Mouse (Mus musculus): ENCODE data around the gene Iqcm. TPM values are rescaled to one million over a fixed set of nuclear protein-coding genes. Genes with fewer than 3 reads are reported as not detected.

Iqcm gene
- polyA plus RNA-seq, 1 experiment from 2014 or later = not detected

DNA sequence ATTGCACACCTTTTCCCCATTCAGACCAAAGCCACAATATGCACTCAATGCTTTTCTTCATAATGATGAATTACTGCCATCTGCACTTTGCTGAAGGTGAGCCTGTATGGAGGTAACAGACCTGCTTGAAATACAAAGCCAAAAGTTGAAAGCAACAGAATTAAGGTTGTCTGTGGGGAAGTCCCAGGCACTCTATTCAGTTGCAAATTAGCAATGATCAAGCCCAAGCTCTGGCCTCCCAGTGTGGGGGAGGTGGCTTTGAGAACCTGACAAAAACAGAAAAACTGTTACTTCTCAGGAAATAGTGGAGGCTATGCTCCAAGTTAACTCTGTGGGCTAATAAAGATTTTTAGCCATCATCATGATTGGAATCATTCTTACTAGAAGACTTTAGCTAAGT, 307.1 kb downstream of the Iqcm start:
- no peak overlapping the region for H3K4me3 ChIP-seq (replicated peaks)
- no peak overlapping the region for H3K9ac ChIP-seq
- no peaks in the 10 kb centered on the region for H3K9me3 ChIP-seq (replicated peaks)
- DNase-seq (no peak), ATAC-seq (ENCODE audit: low read depth) (no peak)
- no peak overlapping the region for H3K4me2 ChIP-seq
- H3K27me3 ChIP-seq = no peaks in the 10 kb centered on the region
- H3K4me1 ChIP-seq (replicated peaks) = no peaks in the 10 kb centered on the region
- H3K27ac ChIP-seq = no peak overlapping the region
- H3K36me3 ChIP-seq = no peaks in the 10 kb centered on the region

DNA sequence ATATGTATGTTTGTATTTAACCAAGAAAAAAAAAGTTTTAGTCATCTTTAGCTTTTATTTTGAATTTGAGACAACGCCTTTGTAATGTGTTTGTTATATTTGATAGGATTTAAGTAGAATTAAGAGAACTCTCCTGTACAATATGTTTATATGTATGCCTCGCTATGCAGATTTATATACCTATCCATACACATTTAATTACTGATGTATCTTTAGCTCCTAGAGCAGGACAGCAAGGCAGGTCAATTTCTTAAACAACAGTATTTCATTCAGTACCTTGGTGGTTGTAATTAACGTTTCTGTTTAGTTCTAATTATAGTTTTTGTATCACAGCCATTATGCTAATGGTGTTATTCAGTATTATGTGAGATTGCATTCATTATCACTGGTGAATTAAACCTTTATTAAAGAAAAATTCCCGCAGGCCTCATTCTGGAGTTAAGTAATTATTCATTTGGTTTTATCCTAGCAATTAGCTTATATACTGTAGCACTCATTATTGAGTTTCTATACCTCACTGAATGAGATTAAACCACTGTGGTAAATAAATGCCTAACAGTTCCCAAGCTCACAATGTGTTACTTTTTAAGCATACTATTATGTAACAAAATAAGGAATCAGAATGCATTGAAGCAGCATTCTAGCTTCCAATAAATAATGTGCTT, 380.1 kb downstream of the Iqcm start:
- 53% methylated on average over 4 of the region's 4 CpGs for whole genome bisulfite sequencing (ENCODE audit: insufficient replicate concordance)
- H3K4me1 ChIP-seq (replicated peaks) = no peaks in the 10 kb centered on the region

DNA sequence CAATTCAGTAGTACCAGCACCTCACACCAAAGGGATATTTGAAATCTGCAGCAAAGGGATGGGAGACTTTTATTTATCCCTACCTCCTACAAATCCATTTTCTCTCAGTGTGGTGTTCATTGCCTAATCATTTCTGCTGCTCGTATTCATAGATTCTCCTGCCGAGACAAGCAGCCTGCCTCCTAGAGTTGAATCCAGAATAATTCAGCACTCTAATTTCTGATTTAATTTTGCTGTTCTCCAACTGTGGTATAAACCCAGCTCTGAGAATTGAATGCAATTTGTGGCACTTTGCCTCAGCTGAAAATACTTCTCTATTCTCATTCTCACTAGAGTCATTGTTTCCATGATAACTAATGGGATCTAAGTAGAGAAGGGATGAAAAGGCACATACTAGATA, 386.8 kb downstream of the Iqcm start:
- Histone ChIP-seq H3K4me2 (no peak overlapping the region), H3K9me3 (replicated peaks) (no peaks in the 10 kb centered on the region), H3K4me3 (replicated peaks) (no peak overlapping the region), H3K27ac (no peak overlapping the region), H3K4me1 (replicated peaks) (no peaks in the 10 kb centered on the region), H3K27me3 (no peaks in the 10 kb centered on the region), H3K36me3 (no peaks in the 10 kb centered on the region), H3K9ac (no peak overlapping the region)
- DNase-seq = no peak
- no peak for ATAC-seq (ENCODE audit: low read depth)
- WGBS (ENCODE audit: insufficient replicate concordance) = 83% methylated on average over 2 of the region's 2 CpGs

More for the DNA sequence above, 380.1 kb downstream of the Iqcm start:
- no peak overlapping the region for H3K9ac ChIP-seq
- H3K4me2 ChIP-seq = no peak overlapping the region
- no peaks in the 10 kb centered on the region for H3K36me3 ChIP-seq
- no peaks in the 10 kb centered on the region for H3K27me3 ChIP-seq
- DNase-seq = no peak
- H3K27ac ChIP-seq = no peak overlapping the region
- H3K4me3 ChIP-seq (replicated peaks) = no peak overlapping the region
- ATAC-seq (ENCODE audit: low read depth) = no peak
- no peaks in the 10 kb centered on the region for H3K9me3 ChIP-seq (replicated peaks)

DNA sequence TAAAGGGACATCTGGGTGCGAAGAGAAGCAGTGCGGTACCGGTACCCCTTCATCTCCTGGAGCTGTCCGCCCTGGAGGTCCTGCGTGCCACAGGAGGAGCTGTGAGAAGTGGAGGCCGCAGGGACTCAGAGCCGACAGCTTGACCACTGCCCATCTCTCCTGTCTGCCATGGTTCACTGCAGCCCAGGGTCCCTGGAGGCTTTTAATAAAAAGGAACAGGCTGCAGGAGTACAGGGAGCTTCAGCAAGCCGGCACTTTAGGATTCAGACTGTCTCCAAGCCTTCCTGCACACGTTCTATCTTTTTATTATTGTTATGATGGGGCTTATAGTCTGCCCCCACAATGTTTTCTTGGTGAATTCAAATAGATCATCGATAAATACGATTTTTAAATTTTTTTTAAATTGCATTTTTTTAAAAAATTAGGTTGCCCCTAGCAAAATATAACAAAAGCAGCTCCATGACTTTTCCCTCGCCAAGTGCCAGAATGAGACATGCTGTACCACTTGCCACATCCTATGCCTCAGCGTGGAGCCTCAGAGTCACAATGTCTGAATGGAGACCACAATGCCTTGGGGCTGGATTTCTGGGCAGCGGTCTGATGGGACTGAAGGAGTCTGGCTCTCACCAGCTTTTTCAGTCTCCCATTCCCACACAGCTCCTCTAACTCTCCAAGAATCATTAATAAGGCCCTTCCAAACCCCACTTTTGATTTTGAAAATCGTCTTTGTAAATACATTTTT, 469.3 kb downstream of the Iqcm start:
- H3K9ac ChIP-seq = no peak overlapping the region
- H3K36me3 ChIP-seq = no peaks in the 10 kb centered on the region
- H3K9me3 ChIP-seq (replicated peaks) = no peaks in the 10 kb centered on the region
- H3K4me2 ChIP-seq = no peak overlapping the region
- H3K27ac ChIP-seq = no peak overlapping the region
- no peaks in the 10 kb centered on the region for H3K4me1 ChIP-seq (replicated peaks)
- ATAC-seq (ENCODE audit: low read depth) (no peak), DNase-seq (no peak)
- H3K27me3 ChIP-seq = no peaks in the 10 kb centered on the region
- H3K4me3 ChIP-seq (replicated peaks) = no peak overlapping the region
- 70% methylated on average over 15 of the region's 15 CpGs for WGBS (ENCODE audit: insufficient replicate concordance)

DNA sequence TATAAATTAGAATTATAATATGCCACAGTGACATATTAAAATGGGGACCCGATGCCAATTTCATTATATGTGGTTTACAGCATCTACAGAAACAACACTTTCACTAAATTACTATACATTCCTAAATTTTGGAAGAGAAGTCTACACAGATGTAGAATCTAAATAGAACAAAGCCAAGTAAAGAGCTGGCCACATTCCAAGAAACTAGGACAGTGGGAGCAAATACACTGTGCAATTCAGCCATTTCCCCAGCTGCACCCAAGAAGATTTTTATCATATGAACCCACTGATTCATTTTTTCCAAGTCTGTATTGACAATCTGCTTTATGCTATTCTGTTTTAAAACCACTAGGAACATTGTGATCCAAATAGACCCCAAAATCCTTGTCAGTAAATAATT, 500.7 kb downstream of the Iqcm start:
- no peaks in the 10 kb centered on the region for H3K9me3 ChIP-seq (replicated peaks)
- DNase-seq (no peak), ATAC-seq (ENCODE audit: low read depth) (no peak)
- no peaks in the 10 kb centered on the region for H3K36me3 ChIP-seq
- no peak overlapping the region for H3K9ac ChIP-seq
- H3K27me3 ChIP-seq = no peaks in the 10 kb centered on the region
- no peak overlapping the region for H3K4me3 ChIP-seq (replicated peaks)
- no peaks in the 10 kb centered on the region for H3K4me1 ChIP-seq (replicated peaks)
- 41% methylated on average over 1 of the region's 1 CpGs for WGBS (ENCODE audit: insufficient replicate concordance)
- H3K27ac ChIP-seq = no peak overlapping the region
- no peak overlapping the region for H3K4me2 ChIP-seq

DNA sequence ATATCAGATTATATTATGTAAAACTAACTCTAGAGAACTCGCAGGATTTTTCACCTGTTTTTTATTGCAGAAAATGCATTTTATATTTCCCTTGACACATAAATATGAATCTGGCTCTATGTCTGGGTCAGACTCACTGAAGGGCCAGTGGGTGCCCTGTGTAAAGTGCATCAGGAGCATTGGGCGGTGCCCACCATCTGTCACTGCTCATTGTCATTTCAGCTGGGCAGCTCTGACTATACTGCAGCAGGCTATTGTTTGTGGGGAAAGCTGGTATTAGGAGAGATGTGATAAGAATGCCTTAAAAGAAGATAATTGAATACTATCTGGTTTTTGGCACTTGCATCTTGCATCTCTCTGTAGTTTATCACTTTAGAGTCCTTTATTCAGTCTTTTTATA, 507.5 kb downstream of the Iqcm start:
- H3K9ac ChIP-seq = no peak overlapping the region
- H3K36me3 ChIP-seq = no peaks in the 10 kb centered on the region
- no peak overlapping the region for H3K27ac ChIP-seq
- 66% methylated on average over 2 of the region's 2 CpGs for WGBS (ENCODE audit: insufficient replicate concordance)
- no peak overlapping the region for H3K4me2 ChIP-seq
- ATAC-seq (ENCODE audit: low read depth) (no peak), DNase-seq (no peak)
- H3K4me3 ChIP-seq (replicated peaks) = no peak overlapping the region
- no peaks in the 10 kb centered on the region for H3K27me3 ChIP-seq
- no peaks in the 10 kb centered on the region for H3K9me3 ChIP-seq (replicated peaks)
- no peaks in the 10 kb centered on the region for H3K4me1 ChIP-seq (replicated peaks)

DNA sequence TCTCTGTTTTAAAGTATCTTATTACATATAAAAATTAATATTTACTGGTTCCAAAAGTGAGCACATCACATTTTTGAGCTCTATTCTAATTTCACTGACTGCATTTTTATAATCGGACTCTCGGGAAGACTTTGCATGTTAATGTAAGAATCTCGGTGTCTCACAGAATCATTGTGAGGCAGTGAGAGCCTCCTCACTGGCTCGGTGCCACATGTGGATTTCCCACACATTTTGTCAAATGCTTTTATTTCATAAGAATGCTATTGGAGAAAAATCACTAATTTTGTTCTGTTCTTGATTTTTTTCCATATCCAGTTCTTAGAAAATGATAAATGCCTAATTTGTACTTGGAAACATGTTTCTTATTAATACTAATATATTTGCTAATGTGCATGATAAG, 570.0 kb downstream of the Iqcm start:
- H3K27ac ChIP-seq = no peak overlapping the region
- H3K4me1 ChIP-seq (replicated peaks) = no peaks in the 10 kb centered on the region
- 73% methylated on average over 4 of the region's 4 CpGs for WGBS (ENCODE audit: insufficient replicate concordance)
- no peak overlapping the region for H3K9ac ChIP-seq
- no peak overlapping the region for H3K4me3 ChIP-seq (replicated peaks)
- no peak for ATAC-seq (ENCODE audit: low read depth)
- no peaks in the 10 kb centered on the region for H3K27me3 ChIP-seq
- no peaks in the 10 kb centered on the region for H3K36me3 ChIP-seq
- no peak for DNase-seq
- no peaks in the 10 kb centered on the region for H3K9me3 ChIP-seq (replicated peaks)
- no peak overlapping the region for H3K4me2 ChIP-seq

Other genes starting within 250 kb of the Iqcm start
- not detected in 2 replicates for gene Rasd2, start 234.8 kb upstream of the Iqcm start, polyA plus RNA-seq (2015; fragmentation: Nextera tagmentation; extraction: Ambion mirVana)
- gene Gm10358, start 42.1 kb upstream of the Iqcm start, polyA plus RNA-seq (2015; fragmentation: Nextera tagmentation; extraction: Ambion mirVana) = 0.15 and 0.16 TPM in 2 replicates